Mouse (Mus musculus) heart, postnatal 36 days (tissue): ENCODE measurements around the gene Clpsl2. TPM values are rescaled to one million over a fixed set of nuclear protein-coding genes. Genes with fewer than 3 reads are reported as not detected.
A peak's percentile ranks its signal among the peaks of the same experiment; 100 is the strongest.

Source experiments
- DNase-seq, 2 experiments: peaks; one replicate each; pipeline ENCODE4 v3.0.0; 2021 to 2022
- intact Hi-C: fragments of 180-260 bp; cut with DNase I; formaldehyde crosslinking; loops from one replicate; pipeline ENCODE4 v1.15.1; 2025
- total RNA-seq, 2 experiments: library from RNA; stranded (reverse); gene quantifications; 2 replicates each; pipeline ENCODE4 v1.2.3; 2021

The Clpsl2 gene
- total RNA-seq, 2 experiments from 2014 or later: not detected

- intact Hi-C loops: loop anchor here (10.0 kb wide), 1 partner anchor 494 kb away; no protein-coding TSS in a partner anchor
- DNase-seq: peak; percentile 66 to 83
Observed at GRCm38 (mm10) chr17:28518615-28519071, 30.6 kb upstream of the Clpsl2 start.

- intact Hi-C loops: loop anchor here (10.0 kb wide), 2 partner anchors 295 to 495 kb away; no protein-coding TSS in a partner anchor
- peak in 1 of 2 experiments; percentile 47 for DNase-seq
Observed at GRCm38 (mm10) chr17:28519827-28520226, 29.4 kb upstream of the Clpsl2 start.

GRCm38 (mm10) chr17:28520561-28520960 lies 28.6 kb upstream of the Clpsl2 start:
- no peak for DNase-seq
- intact Hi-C loops: loop anchor here (10.0 kb wide), 1 partner anchor 296 kb away; no protein-coding TSS in a partner anchor

- intact Hi-C loops: loop anchor here (10.0 kb wide), 1 partner anchor 296 kb away; no protein-coding TSS in a partner anchor
- no peak for DNase-seq
Observed at GRCm38 (mm10) chr17:28521071-28521726, 28.0 kb upstream of the Clpsl2 start.

- no peak for DNase-seq
- intact Hi-C loops: loop anchor here (10.0 kb wide), 1 partner anchor 297 kb away; no protein-coding TSS in a partner anchor
Observed at GRCm38 (mm10) chr17:28521920-28522319, 27.3 kb upstream of the Clpsl2 start.

- intact Hi-C loops: loop anchor here (10.0 kb wide), 1 partner anchor 298 kb away; no protein-coding TSS in a partner anchor
- peak; percentile 97 to 98 for DNase-seq
Observed at GRCm38 (mm10) chr17:28522623-28523354, 26.4 kb upstream of the Clpsl2 start.

GRCm38 (mm10) chr17:28523355-28524008 lies 25.7 kb upstream of the Clpsl2 start:
- intact Hi-C loops: loop anchor here (2.0 to 10.0 kb wide), 2 partner anchors 39 to 299 kb away; no protein-coding TSS in a partner anchor
- no peak for DNase-seq

GRCm38 (mm10) chr17:28524009-28524695 lies 25.1 kb upstream of the Clpsl2 start:
- DNase-seq: peak in 1 of 2 experiments; percentile 55
- intact Hi-C loops: loop anchor here (2.0 to 10.0 kb wide), 2 partner anchors 39 to 299 kb away; no protein-coding TSS in a partner anchor

GRCm38 (mm10) chr17:28524831-28525430 lies 24.3 kb upstream of the Clpsl2 start:
- DNase-seq: no peak
- intact Hi-C loops: loop anchor here (2.0 to 10.0 kb wide), 2 partner anchors 40 to 300 kb away; no protein-coding TSS in a partner anchor

- DNase-seq: no peak
- intact Hi-C loops: loop anchor here (1.0 to 10.0 kb wide), 4 partner anchors 69 to 303 kb away; no protein-coding TSS in a partner anchor
Observed at GRCm38 (mm10) chr17:28527184-28528042, 21.8 kb upstream of the Clpsl2 start.

GRCm38 (mm10) chr17:28528043-28528351 lies 21.2 kb upstream of the Clpsl2 start:
- intact Hi-C loops: loop anchor here (1.0 to 10.0 kb wide), 4 partner anchors 69 to 303 kb away; no protein-coding TSS in a partner anchor
- peak; percentile 91 to 92 for DNase-seq

- intact Hi-C loops: loop anchor here (2.0 to 10.0 kb wide), 2 partner anchors 70 to 304 kb away; no protein-coding TSS in a partner anchor
- no peak for DNase-seq
Observed at GRCm38 (mm10) chr17:28529116-28529515, 20.1 kb upstream of the Clpsl2 start.

- intact Hi-C loops: no loop called here
- DNase-seq: no peak
Observed at GRCm38 (mm10) chr17:28530506-28530905, 18.7 kb upstream of the Clpsl2 start, which contains the start of gene Armc12. Armc12 (plus strand) TSS chr17:28530806.

GRCm38 (mm10) chr17:28531946-28532345 lies 17.3 kb upstream of the Clpsl2 start:
- intact Hi-C loops: no loop called here
- no peak for DNase-seq

- intact Hi-C loops: no loop called here
- no peak for DNase-seq
Observed at GRCm38 (mm10) chr17:28532557-28532956, 16.7 kb upstream of the Clpsl2 start.

GRCm38 (mm10) chr17:28533327-28533726 lies 15.9 kb upstream of the Clpsl2 start:
- intact Hi-C loops: no loop called here
- DNase-seq: no peak

- intact Hi-C loops: no loop called here
- DNase-seq: no peak
Observed at GRCm38 (mm10) chr17:28537881-28538280, 11.3 kb upstream of the Clpsl2 start.

GRCm38 (mm10) chr17:28546925-28547324 lies 2.3 kb upstream of the Clpsl2 start:
- DNase-seq: peak in 1 of 2 experiments; percentile 7
- intact Hi-C loops: loop anchor here (5.0 kb wide), 1 partner anchor 100 kb away; no protein-coding TSS in a partner anchor
